Mouse (Mus musculus) myocyte (in vitro differentiated cells): ENCODE data around the gene Nacad.

Experiments used
- CEBPB ChIP-seq: IDR thresholded peaks from 2 replicates; pipeline ENCODE4 v1.6.1; 2011; ENCODE audit warnings: mild to moderate bottlenecking, moderate library complexity; ENCODE audit not compliant: poor library complexity, insufficient read depth, severe bottlenecking
- E2F4 ChIP-seq: IDR thresholded peaks from one replicate; pipeline ENCODE4 v1.6.1; 2011; ENCODE audit warnings: mild to moderate bottlenecking, control low read depth, moderate library complexity; ENCODE audit not compliant: insufficient read depth
- MAX ChIP-seq: IDR thresholded peaks from one replicate; pipeline ENCODE4 v1.6.1; 2011; ENCODE audit warnings: low read depth, mild to moderate bottlenecking, control low read depth
- MYOD1 ChIP-seq, 3 experiments: IDR thresholded peaks; one replicate each; pipeline ENCODE4 v1.6.1; 2011; ENCODE audit warnings: control low read depth in 2 of 3, low read depth in 2 of 3, mild to moderate bottlenecking in 2 of 3, moderate library complexity in 1 of 3; ENCODE audit not compliant: insufficient read length in 2 of 3, control insufficient read depth in 1 of 3
- POLR2A ChIP-seq: IDR thresholded peaks from one replicate; pipeline ENCODE4 v1.6.1; 2011; ENCODE audit warnings: low read depth, mild to moderate bottlenecking, control low read depth, moderate library complexity; ENCODE audit not compliant: insufficient read length
- TCF12 ChIP-seq: IDR thresholded peaks from one replicate; pipeline ENCODE4 v1.6.1; 2011; ENCODE audit warnings: mild to moderate bottlenecking, control low read depth; ENCODE audit not compliant: poor library complexity, insufficient read depth, severe bottlenecking
- USF1 ChIP-seq: IDR thresholded peaks from one replicate; pipeline ENCODE4 v1.6.1; 2011; ENCODE audit warnings: low read depth, mild to moderate bottlenecking, control low read depth, moderate library complexity

GRCm38 (mm10) chr11:6569410-6569777 is 36.5 kb downstream of the Nacad start:
- TF ChIP-seq CEBPB (no peak), E2F4 (no peak), POLR2A (no peak), MAX (no peak), USF1 (no peak), TCF12 (no peak), MYOD1 (IDR thresholded peaks at IDR 0.05; ENCODE audit: control insufficient read depth in 1 of 3, insufficient read length in 2 of 3, low read depth in 2 of 3) (no peak)
